Mouse (Mus musculus): ENCODE data around the gene Eif4b. TPM values are rescaled to one million over a fixed set of nuclear protein-coding genes. Genes with fewer than 3 reads are reported as not detected.

Eif4b gene
- polyA plus RNA-seq, 1 experiment from 2014 or later: 117 TPM

DNA sequence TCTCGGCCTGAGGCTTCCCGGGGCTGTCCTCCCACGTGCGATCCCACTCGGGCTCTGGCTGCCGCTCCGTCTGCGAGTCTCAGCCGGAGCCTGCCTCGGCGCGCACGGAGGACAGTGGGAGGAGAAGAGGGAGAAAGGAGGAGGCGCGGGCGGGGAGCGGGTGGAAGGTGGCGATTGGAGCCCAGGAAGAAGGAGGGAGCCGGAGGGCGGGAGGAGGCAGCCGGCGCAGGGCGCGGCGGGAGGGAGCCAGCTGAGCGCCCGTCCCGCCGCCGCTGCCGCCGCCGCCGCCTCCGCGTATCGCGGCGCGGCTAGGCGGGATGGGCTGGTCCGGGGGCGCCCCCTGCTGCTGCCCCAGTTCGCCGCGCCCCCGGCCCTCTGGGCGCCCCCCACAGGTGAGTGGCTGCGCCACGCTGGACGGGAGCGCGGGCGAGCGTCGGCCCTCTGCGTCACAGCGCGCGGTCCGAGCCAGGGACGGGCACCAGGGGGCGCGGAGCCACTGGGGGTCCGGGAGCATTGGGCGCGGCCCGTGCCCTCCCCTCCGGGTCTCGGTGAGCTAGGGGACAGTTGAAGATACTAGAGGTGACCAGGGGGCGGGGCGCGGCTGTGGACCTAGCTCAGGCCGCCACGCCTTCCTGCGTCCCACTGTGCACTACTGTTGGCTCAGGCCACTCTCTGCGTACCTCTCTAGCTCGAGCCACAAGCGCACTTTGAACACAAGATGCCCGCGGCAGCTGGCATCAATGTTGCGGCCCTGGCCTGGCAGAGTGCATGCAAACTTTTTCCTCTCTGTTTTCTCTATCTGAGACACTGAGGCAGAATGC is 26.8 kb downstream of the Eif4b start, which contains the start of gene Tns2:
Tns2 (plus strand) TSS at position 253 of the 821 bp plus-strand sequence.
- Histone ChIP-seq H3K27ac (ENCODE audit: low read length) (peak within 1 kb of the TSS; percentile 96), H3K4me1 (ENCODE audit: control insufficient read depth, insufficient read depth, low read length) (peaks cover 63% of the 10 kb centered on the region), H3K27me3 (replicated peaks; ENCODE audit: control insufficient read depth, insufficient read depth, low read length) (no peaks in the 10 kb centered on the region; the same call in 1 of the 2 replicates), H3K36me3 (ENCODE audit: control insufficient read depth, insufficient read depth, low read length) (peaks cover 7% of the 10 kb centered on the region; the same call in 1 of the 2 replicates), H3K4me2 (ENCODE audit: low read depth, low read length) (peak within 1 kb of the TSS; percentile 96), H3K4me3 (ENCODE audit: low read length) (peak within 1 kb of the TSS; percentile 69), H3K9me3 (ENCODE audit: control insufficient read depth, low read length) (no peaks in the 10 kb centered on the region), H3K9ac (ENCODE audit: low read depth, low read length) (peak within 1 kb of the TSS; percentile 83)
- under 1% methylated on average over 69 of the region's 82 CpGs for WGBS
- ATAC-seq: peak; percentile 75

DNA sequence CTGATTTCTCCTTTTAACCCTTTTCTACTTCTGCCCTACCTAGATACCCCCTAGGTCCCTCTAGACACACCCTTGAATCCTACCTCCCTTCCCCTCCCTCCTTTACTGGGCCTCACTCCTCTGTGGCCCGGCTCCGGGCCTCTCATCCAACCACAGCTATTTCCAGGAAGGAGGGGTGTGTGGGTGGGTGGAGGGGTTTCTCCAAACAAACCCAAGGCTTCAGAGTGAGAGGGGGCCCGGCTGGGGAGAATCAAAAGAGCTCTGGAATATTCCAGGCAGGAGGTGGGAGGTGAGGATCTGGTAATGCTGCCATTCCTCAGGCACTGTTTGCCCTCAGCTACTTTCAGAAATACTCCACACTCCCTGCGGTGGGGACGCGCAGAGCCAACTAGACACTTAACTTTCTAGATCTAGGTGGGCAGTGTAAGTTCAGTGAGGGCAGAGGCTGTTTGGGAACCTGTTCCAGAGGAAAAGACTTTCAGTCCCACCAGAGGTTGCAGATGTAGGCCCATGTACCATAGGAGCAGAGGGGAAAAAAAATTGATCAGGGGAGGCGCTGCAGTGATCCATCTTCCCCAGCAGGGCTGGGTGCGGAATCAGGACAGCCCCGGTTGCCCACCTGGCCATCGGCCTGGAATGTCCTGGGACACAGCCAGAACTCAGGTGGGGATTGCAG is 27.6 kb downstream of the Eif4b start:
- WGBS: 16% methylated on average over 10 of the region's 10 CpGs
- ATAC-seq: peak; percentile 46

DNA sequence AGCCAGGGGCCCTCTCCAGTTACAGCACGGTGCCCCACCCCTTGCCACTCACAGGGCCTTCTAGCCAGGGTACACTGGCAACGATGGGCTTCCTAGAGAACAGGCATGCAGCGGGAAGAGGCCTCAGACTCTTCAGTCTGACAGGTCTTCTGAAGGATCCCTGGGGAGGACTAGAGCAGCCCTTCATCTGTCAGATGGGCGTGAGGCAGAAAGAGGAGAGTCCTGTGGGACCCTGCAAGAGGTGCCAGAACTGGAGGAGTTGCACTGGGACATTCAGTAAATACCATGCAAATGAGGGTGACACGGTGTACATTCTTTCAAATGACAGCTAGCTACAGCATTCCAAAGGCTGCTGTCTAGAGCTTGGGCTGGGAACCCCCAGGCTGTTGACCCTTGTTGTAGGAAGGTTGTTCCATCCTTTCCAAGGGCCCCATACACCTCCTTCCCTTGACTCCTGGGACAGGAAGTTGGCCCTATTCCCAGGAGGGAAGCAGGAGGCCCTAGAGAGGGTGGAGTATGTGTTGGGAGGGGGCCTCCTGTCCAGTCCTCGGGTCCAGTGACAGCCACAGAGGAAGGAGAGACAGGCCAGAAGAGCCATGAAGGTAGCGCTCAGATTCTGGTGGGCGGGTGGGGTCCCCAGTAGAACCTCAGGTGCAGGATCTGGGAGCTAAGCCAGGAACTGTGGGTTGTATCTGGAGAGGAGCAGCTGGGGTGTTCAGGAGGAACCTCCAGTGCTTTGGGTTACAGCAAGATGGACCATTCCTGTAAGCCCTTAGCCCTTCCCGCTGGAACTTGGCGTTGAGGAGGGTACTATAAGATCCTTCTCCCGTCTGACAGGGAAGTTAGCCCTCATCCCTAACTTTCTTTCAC is 28.3 kb downstream of the Eif4b start:
- peak; percentile 10 for ATAC-seq
- no peaks in the 10 kb centered on the region; the same call in 1 of the 2 replicates for H3K27me3 ChIP-seq (replicated peaks; ENCODE audit: control insufficient read depth, insufficient read depth, low read length)
- 25% methylated on average over 11 of the region's 11 CpGs for WGBS
- no peaks in the 10 kb centered on the region for H3K9me3 ChIP-seq (ENCODE audit: control insufficient read depth, low read length)
- peaks cover 77% of the 10 kb centered on the region for H3K4me1 ChIP-seq (ENCODE audit: control insufficient read depth, insufficient read depth, low read length)
- H3K36me3 ChIP-seq (ENCODE audit: control insufficient read depth, insufficient read depth, low read length): peaks cover 7% of the 10 kb centered on the region; the same call in 1 of the 2 replicates
- H3K4me3 ChIP-seq (ENCODE audit: low read length): peak overlapping the region; percentile 69
- H3K27ac ChIP-seq (ENCODE audit: low read length): peak overlapping the region; percentile 96
- H3K9ac ChIP-seq (ENCODE audit: low read depth, low read length): peak overlapping the region; percentile 83
- H3K4me2 ChIP-seq (ENCODE audit: low read depth, low read length): peak overlapping the region; percentile 96

More for the DNA sequence above, 27.6 kb downstream of the Eif4b start:
- peaks cover 7% of the 10 kb centered on the region; the same call in 1 of the 2 replicates for H3K36me3 ChIP-seq (ENCODE audit: control insufficient read depth, insufficient read depth, low read length)
- peak overlapping the region; percentile 96 for H3K4me2 ChIP-seq (ENCODE audit: low read depth, low read length)
- H3K4me1 ChIP-seq (ENCODE audit: control insufficient read depth, insufficient read depth, low read length): peaks cover 70% of the 10 kb centered on the region
- H3K27ac ChIP-seq (ENCODE audit: low read length): peak overlapping the region; percentile 96
- peak overlapping the region; percentile 69 for H3K4me3 ChIP-seq (ENCODE audit: low read length)
- H3K27me3 ChIP-seq (replicated peaks; ENCODE audit: control insufficient read depth, insufficient read depth, low read length): no peaks in the 10 kb centered on the region; the same call in 1 of the 2 replicates
- peak overlapping the region; percentile 83 for H3K9ac ChIP-seq (ENCODE audit: low read depth, low read length)
- no peaks in the 10 kb centered on the region for H3K9me3 ChIP-seq (ENCODE audit: control insufficient read depth, low read length)

DNA sequence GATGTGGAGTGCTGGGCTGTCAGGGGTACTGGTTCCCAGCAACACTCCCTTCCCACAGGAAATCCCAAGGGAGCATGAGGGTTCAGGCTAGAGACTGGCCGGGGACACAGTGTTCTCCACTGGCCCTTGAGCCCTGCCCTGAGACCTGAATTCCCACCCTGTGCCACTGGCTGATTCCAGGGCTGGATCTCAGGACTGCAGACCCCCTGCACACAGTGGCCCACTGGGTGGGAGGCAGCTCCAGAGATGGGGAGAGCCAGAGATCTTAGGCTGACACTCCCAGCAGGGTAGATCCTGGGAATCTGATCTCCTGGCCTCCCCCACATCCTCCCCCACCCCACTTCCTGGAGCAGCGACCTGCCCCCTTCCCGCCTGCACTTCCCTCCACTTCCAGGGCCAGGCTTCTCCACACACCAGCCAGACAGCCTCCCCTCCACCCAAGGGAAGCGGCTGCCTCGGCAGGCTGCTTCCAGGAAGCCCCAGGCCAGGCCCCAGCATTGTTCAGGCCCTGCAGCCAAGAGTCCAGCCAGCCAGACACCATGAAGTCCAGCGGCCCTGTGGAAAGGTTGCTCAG is 29.1 kb downstream of the Eif4b start:
- peak overlapping the region; percentile 69 for H3K4me3 ChIP-seq (ENCODE audit: low read length)
- peaks cover 77% of the 10 kb centered on the region for H3K4me1 ChIP-seq (ENCODE audit: control insufficient read depth, insufficient read depth, low read length)
- H3K9me3 ChIP-seq (ENCODE audit: control insufficient read depth, low read length): no peaks in the 10 kb centered on the region
- 0 out of 2 replicates have a peak, but pooled peaks cover 4% of the 10 kb centered on the region for H3K36me3 ChIP-seq (ENCODE audit: control insufficient read depth, insufficient read depth, low read length)
- H3K27ac ChIP-seq (ENCODE audit: low read length): peak overlapping the region; percentile 96
- H3K27me3 ChIP-seq (replicated peaks; ENCODE audit: control insufficient read depth, insufficient read depth, low read length): no peaks in the 10 kb centered on the region; the same call in 1 of the 2 replicates
- peak overlapping the region; percentile 80 for H3K9ac ChIP-seq (ENCODE audit: low read depth, low read length)
- 0 out of 2 replicates have a peak, but pooled peaks have one; percentile 2 for ATAC-seq
- H3K4me2 ChIP-seq (ENCODE audit: low read depth, low read length): peak overlapping the region; percentile 96
- WGBS: 14% methylated on average over 6 of the region's 6 CpGs

DNA sequence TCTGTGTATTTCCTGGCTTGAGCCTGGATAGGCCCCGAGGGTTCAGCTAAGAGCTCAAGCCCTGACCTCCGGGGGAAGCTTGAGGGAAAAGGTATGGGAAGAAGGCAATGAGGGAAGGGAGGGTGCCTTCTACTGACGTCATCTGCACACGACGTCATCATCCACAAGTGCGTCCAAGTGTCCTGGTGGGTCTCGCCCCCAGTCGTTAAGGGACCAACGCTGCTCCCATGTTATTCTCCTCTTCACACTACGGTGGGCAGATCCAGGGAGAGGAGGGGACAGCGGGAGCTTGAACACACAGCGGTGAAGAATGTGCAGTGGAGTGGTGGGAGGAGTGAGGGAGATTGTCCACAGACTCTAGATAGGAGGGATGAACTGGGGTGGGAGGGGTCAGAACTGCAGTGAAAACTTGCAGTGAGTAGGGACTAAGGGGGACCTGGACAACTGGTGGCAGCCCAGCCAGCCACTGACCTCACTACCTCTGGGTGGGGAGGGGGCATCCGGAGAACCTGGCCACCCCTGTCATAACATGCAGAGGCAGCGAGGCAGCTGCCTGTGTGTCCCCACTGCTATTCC is 29.9 kb downstream of the Eif4b start:
- Histone ChIP-seq H3K9ac (ENCODE audit: low read depth, low read length) (peak overlapping the region; percentile 80), H3K4me3 (ENCODE audit: low read length) (peak overlapping the region; percentile 69), H3K27me3 (replicated peaks; ENCODE audit: control insufficient read depth, insufficient read depth, low read length) (no peaks in the 10 kb centered on the region; the same call in 1 of the 2 replicates), H3K36me3 (ENCODE audit: control insufficient read depth, insufficient read depth, low read length) (0 out of 2 replicates have a peak, but pooled peaks cover 9% of the 10 kb centered on the region), H3K27ac (ENCODE audit: low read length) (peak overlapping the region; percentile 96), H3K4me1 (ENCODE audit: control insufficient read depth, insufficient read depth, low read length) (peaks cover 73% of the 10 kb centered on the region), H3K9me3 (ENCODE audit: control insufficient read depth, low read length) (no peaks in the 10 kb centered on the region), H3K4me2 (ENCODE audit: low read depth, low read length) (peak overlapping the region; percentile 96)
- no peak for ATAC-seq
- 14% methylated on average over 14 of the region's 14 CpGs for WGBS

DNA sequence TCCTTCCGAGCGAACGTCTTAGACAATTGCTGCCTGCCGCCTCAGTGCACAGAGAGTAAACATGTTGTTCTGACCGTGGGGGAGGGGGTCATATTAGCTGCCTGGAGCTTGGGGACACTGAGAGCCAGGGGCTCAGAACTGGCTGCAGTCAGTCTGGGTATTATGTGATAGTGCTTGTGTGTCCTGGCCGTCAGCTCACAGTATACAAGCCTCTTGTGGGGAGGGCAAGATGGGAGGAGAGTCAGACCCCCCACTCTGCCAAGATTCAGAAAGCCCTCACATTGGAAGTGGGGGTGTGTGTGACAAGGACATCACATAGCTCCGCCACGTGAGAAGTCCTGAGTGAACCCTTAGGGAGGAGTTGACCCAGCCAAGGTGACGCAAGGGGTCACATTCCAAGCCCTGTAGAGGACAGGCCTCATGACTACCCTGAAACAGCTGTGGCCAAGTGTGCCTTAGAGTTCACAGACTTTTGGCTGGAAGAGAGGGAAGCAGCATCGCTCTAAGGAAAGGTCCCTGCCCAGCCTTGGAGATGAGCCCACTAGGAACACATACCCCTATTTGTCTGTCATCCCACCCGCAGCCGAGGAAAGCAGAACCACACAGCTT is 30.5 kb downstream of the Eif4b start:
- Histone ChIP-seq H3K4me3 (ENCODE audit: low read length) (peak overlapping the region; percentile 69), H3K27ac (ENCODE audit: low read length) (peak overlapping the region; percentile 96), H3K4me1 (ENCODE audit: control insufficient read depth, insufficient read depth, low read length) (peaks cover 72% of the 10 kb centered on the region), H3K9ac (ENCODE audit: low read depth, low read length) (peak overlapping the region; percentile 80), H3K27me3 (replicated peaks; ENCODE audit: control insufficient read depth, insufficient read depth, low read length) (no peaks in the 10 kb centered on the region; the same call in 1 of the 2 replicates), H3K36me3 (ENCODE audit: control insufficient read depth, insufficient read depth, low read length) (0 out of 2 replicates have a peak, but pooled peaks cover 12% of the 10 kb centered on the region), H3K4me2 (ENCODE audit: low read depth, low read length) (peak overlapping the region; percentile 96), H3K9me3 (ENCODE audit: control insufficient read depth, low read length) (no peaks in the 10 kb centered on the region)
- 32% methylated on average over 12 of the region's 12 CpGs for WGBS
- ATAC-seq: no peak

DNA sequence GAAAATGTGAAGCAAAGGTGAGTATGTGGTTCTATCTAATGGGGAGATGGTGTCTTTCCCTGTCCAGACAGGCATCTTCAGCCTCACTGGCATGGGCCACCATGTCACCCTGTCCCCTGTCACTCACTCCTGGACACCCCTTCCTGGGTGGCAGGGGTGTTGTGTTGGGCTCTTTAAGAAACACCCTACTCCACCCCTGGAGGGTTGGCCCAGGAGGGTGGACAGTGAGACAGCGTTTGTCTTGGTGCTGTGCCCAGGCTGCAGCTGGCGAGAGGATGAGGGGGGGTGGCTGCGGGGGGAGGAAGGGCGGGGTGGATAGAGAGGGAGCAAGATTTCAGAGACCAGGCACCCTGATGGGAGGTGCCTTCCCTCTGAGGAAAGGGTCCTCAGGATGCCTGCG is 31.8 kb downstream of the Eif4b start:
- H3K4me2 ChIP-seq (ENCODE audit: low read depth, low read length): 0 out of 2 replicates have a peak overlapping the region, but pooled peaks have one; percentile 20
- no peak for ATAC-seq
- no peak overlapping the region for H3K4me3 ChIP-seq (ENCODE audit: low read length)
- 45% methylated on average over 5 of the region's 5 CpGs for WGBS
- peaks cover 67% of the 10 kb centered on the region for H3K4me1 ChIP-seq (ENCODE audit: control insufficient read depth, insufficient read depth, low read length)
- H3K27ac ChIP-seq (ENCODE audit: low read length): no peak overlapping the region
- no peaks in the 10 kb centered on the region; the same call in 1 of the 2 replicates for H3K27me3 ChIP-seq (replicated peaks; ENCODE audit: control insufficient read depth, insufficient read depth, low read length)
- 0 out of 2 replicates have a peak overlapping the region, but pooled peaks have one; percentile 14 for H3K9ac ChIP-seq (ENCODE audit: low read depth, low read length)
- peaks cover 19% of the 10 kb centered on the region; the same call in 1 of the 2 replicates for H3K36me3 ChIP-seq (ENCODE audit: control insufficient read depth, insufficient read depth, low read length)
- no peaks in the 10 kb centered on the region for H3K9me3 ChIP-seq (ENCODE audit: control insufficient read depth, low read length)
